Mouse (Mus musculus): ENCODE results near the gene Mrm2. TPM values are rescaled to one million over a fixed set of nuclear protein-coding genes. Genes with fewer than 3 reads are reported as not detected.

The Mrm2 gene
- total and polyA plus RNA-seq, 3 experiments: 11.2 to 14.6 (median 13.6) TPM

DNA sequence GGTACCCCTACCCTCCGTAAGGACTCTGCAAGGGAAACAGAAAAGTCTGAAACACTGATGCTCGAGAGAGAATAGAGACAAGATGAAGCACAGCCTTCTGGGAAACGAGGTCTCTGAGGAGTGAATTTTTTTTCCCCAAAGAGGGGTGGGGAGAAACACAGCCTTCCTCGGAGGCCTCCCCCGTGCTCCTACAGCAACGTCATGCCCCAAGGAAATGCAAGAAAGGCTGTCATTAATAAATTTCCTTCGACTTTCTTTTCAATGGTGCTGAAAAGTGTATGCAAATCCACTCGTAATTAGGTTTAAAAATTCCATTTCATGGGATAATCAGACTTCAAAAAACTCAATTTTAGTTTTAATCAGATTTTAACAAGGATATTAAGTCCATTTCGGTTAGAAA is 51.5 kb downstream of the Mrm2 start:
- no peak overlapping the region for H3K4me2 ChIP-seq (ENCODE audit: insufficient read depth, low read depth, poor library complexity, severe bottlenecking)
- no peak overlapping the region for H3K9ac ChIP-seq (ENCODE audit: insufficient read depth, low read depth)
- H3K36me3 ChIP-seq (replicated peaks in 1 of 2; ENCODE audit: control insufficient read depth in 1 of 2, insufficient read depth in 1 of 2, low read length in 1 of 2): peaks cover 20 to 88% of the 10 kb centered on the region in 2 experiments
- no peaks in the 10 kb centered on the region for H3K79me2 ChIP-seq (replicated peaks; ENCODE audit: control insufficient read depth, extremely low read depth, insufficient read depth, poor library complexity, severe bottlenecking)
- no peak for DNase-seq (ENCODE audit: extremely low read depth)
- in situ Hi-C loops (cut with MboI; ENCODE audit: low pct_ligation_motif_present, low pct_unique_long_range_greater_than_20kb, low sequenced_read_pairs) (loop anchor here (25.0 kb wide), 1 partner anchor 443 kb away; the partner anchor contains the start of genes Gm26938 and Psmg3), dilution Hi-C loops (cut with MboI; ENCODE audit: extremely low pct_ligation_motif_present, extremely low pct_unique_long_range_greater_than_20kb, low sequenced_read_pairs) (no loop called here)
- TF ChIP-seq CHD1 (IDR thresholded peaks at IDR 0.05; ENCODE audit: low read depth, low read length): no peak
- TF ChIP-seq ZKSCAN1 (IDR thresholded peaks at IDR 0.05; ENCODE audit: borderline replicate concordance, low read depth, low read length): no peak
- TF ChIP-seq PAX5 (IDR thresholded peaks at IDR 0.05; ENCODE audit: low read length): no peak
- no peak for TF ChIP-seq MAFK (IDR thresholded peaks at IDR 0.05; ENCODE audit: insufficient replicate concordance, low read length)
- no peak for TF ChIP-seq POLR2A (IDR thresholded peaks at IDR 0.05; ENCODE audit: low read depth, low read length)
- TF ChIP-seq ZMIZ1 (IDR thresholded peaks at IDR 0.05; ENCODE audit: low read depth, low read length): no peak
- no peak for TF ChIP-seq CTCF (conservative IDR thresholded peaks at IDR 0.05 in 1 of 2, IDR thresholded peaks at IDR 0.05 in 1 of 2; ENCODE audit: low read depth in 2 of 2, low read length in 2 of 2)
- TF ChIP-seq MYC (IDR thresholded peaks at IDR 0.05; ENCODE audit: low read depth, low read length): no peak
- no peak for TF ChIP-seq IRF4 (IDR thresholded peaks at IDR 0.05; ENCODE audit: low read depth, low read length)
- TF ChIP-seq RAD21 (IDR thresholded peaks at IDR 0.05; ENCODE audit: low read depth, low read length): no peak
- no peaks in the 10 kb centered on the region for H3K27me3 ChIP-seq (replicated peaks)
- no peaks in the 10 kb centered on the region for H3K4me1 ChIP-seq (ENCODE audit: control insufficient read depth in 1 of 2, insufficient read depth in 2 of 2)
- H3K4me3 ChIP-seq (replicated peaks in 1 of 3; ENCODE audit: low read depth in 2 of 3, low read length in 2 of 3, poor library complexity in 1 of 3): no peak overlapping the region
- H3K9me3 ChIP-seq (replicated peaks; ENCODE audit: low read length): no peaks in the 10 kb centered on the region
- no peak overlapping the region for H3K27ac ChIP-seq (ENCODE audit: insufficient read depth, low read depth)

Other genes with a start within 250 kb of the Mrm2 start
- gene Mad1l1, start 10.3 kb downstream of the Mrm2 start, total RNA-seq (2012; rRNA removed): 28.9 and 35.8 TPM in 2 replicates
- 24.8 and 28.0 TPM in 2 replicates for gene Mad1l1, start 10.3 kb downstream of the Mrm2 start, total RNA-seq (2014; rRNA removed)
- gene Mad1l1, start 10.3 kb downstream of the Mrm2 start, polyA plus RNA-seq (2012; ENCODE audit: insufficient read length, low read depth): 45.6 and 53.5 TPM in 2 replicates
- 69.4 and 90.1 TPM in 2 replicates for gene Nudt1, start 10.2 kb downstream of the Mrm2 start, total RNA-seq (2012; rRNA removed)
- gene Nudt1, start 10.2 kb downstream of the Mrm2 start, total RNA-seq (2014; rRNA removed): 73.7 and 74.6 TPM in 2 replicates
- 75.2 and 80.5 TPM in 2 replicates for gene Nudt1, start 10.2 kb downstream of the Mrm2 start, polyA plus RNA-seq (2012; ENCODE audit: insufficient read length, low read depth)
- gene Snx8, start 57.4 kb upstream of the Mrm2 start, total RNA-seq (2012; rRNA removed): 20.8 and 26.0 TPM in 2 replicates
- 33.0 and 34.6 TPM in 2 replicates for gene Snx8, start 57.4 kb upstream of the Mrm2 start, total RNA-seq (2014; rRNA removed)
- gene Snx8, start 57.4 kb upstream of the Mrm2 start, polyA plus RNA-seq (2012; ENCODE audit: insufficient read length, low read depth): 42.2 and 42.4 TPM in 2 replicates
- 218 and 260 TPM in 2 replicates for gene Eif3b, start 87.4 kb upstream of the Mrm2 start, total RNA-seq (2012; rRNA removed)
- 74.0 and 79.5 TPM in 2 replicates for gene Eif3b, start 87.4 kb upstream of the Mrm2 start, total RNA-seq (2014; rRNA removed)
- 521 and 579 TPM in 2 replicates for gene Eif3b, start 87.4 kb upstream of the Mrm2 start, polyA plus RNA-seq (2012; ENCODE audit: insufficient read length, low read depth)
- not detected in 2 replicates for gene Gm4869, start 113.7 kb upstream of the Mrm2 start, total RNA-seq (2012; rRNA removed)
- 0.09 TPM in 1 of 2 replicates, not detected in the other for gene Gm4869, start 113.7 kb upstream of the Mrm2 start, total RNA-seq (2014; rRNA removed)
- gene Gm4869, start 113.7 kb upstream of the Mrm2 start, polyA plus RNA-seq (2012; ENCODE audit: insufficient read length, low read depth): 0.11 TPM in 1 of 2 replicates, not detected in the other
- 7.6 and 7.8 TPM in 2 replicates for gene Chst12, start 173.7 kb upstream of the Mrm2 start, total RNA-seq (2012; rRNA removed)
- gene Chst12, start 173.7 kb upstream of the Mrm2 start, total RNA-seq (2014; rRNA removed): 2.3 and 3.1 TPM in 2 replicates
- gene Chst12, start 173.7 kb upstream of the Mrm2 start, polyA plus RNA-seq (2012; ENCODE audit: insufficient read length, low read depth): 17.0 and 18.1 TPM in 2 replicates
- gene Grifin, start 233.2 kb upstream of the Mrm2 start, total RNA-seq (2012; rRNA removed): not detected in 2 replicates
- not detected in 2 replicates for gene Grifin, start 233.2 kb upstream of the Mrm2 start, total RNA-seq (2014; rRNA removed)
- not detected in 2 replicates for gene Grifin, start 233.2 kb upstream of the Mrm2 start, polyA plus RNA-seq (2012; ENCODE audit: insufficient read length, low read depth)